Mouse (Mus musculus) kidney, embryonic 15.5 days (tissue): ENCODE data around the gene Cadm1. TPM values are rescaled to one million over a fixed set of nuclear protein-coding genes. Genes with fewer than 3 reads are reported as not detected.

ENCODE experiments used
- ATAC-seq: fragments of 200-750 bp; cut with Nextera tagmentation; replicated peaks from 2 replicates; pipeline ENCODE4 v1.8.0; 2017; ENCODE audit warnings: moderate TSS enrichment; ENCODE audit not compliant: low FRiP score
- H3K27ac ChIP-seq: fragments of 300-500 bp; sonication (generic); 2 replicates; pipeline ENCODE4 v1.5.1; 2015; ENCODE audit warnings: mild to moderate bottlenecking, inconsistent platforms
- H3K27me3 ChIP-seq: fragments of 300-500 bp; sonication (generic); 2 replicates; pipeline ENCODE4 v1.6.1; 2015; ENCODE audit warnings: inconsistent platforms
- H3K36me3 ChIP-seq: fragments of 300-500 bp; sonication (generic); 2 replicates; pipeline ENCODE4 v1.6.1; 2015; ENCODE audit warnings: inconsistent platforms
- H3K4me1 ChIP-seq: fragments of 300-500 bp; sonication (generic); 2 replicates; pipeline ENCODE4 v1.6.1; 2015; ENCODE audit warnings: inconsistent platforms
- H3K4me2 ChIP-seq: fragments of 300-500 bp; sonication (generic); 2 replicates; pipeline ENCODE4 v1.6.1; 2015; ENCODE audit warnings: moderate library complexity, mild to moderate bottlenecking, inconsistent platforms
- H3K4me3 ChIP-seq: fragments of 300-500 bp; sonication (generic); replicated peaks from 2 replicates; pipeline ENCODE4 v1.5.1; 2015; ENCODE audit warnings: mild to moderate bottlenecking, inconsistent platforms
- H3K9ac ChIP-seq: fragments of 300-500 bp; sonication (generic); 2 replicates; pipeline ENCODE4 v1.6.1; 2015; ENCODE audit warnings: mild to moderate bottlenecking, inconsistent platforms
- H3K9me3 ChIP-seq: fragments of 300-500 bp; sonication (generic); replicated peaks from 2 replicates; pipeline ENCODE4 v1.6.1; 2016; ENCODE audit warnings: inconsistent platforms
- WGBS: fragments of 180-500 bp; shearing (Covaris S2); methylation state at CpG from one replicate; pipeline ENCODE4 v1.1.7; 2015; ENCODE audit warnings: mixed read lengths; 5-methylcytosine and 5-hydroxymethylcytosine counted together
- polyA plus RNA-seq: library from polyadenylated mRNA; unstranded; fragments of >200 nt; fragmentation: Nextera tagmentation; extraction: Ambion mirVana; gene quantifications from 2 replicates; pipeline ENCODE4 v1.2.1, GENCODE M21; 2015

The Cadm1 gene
- polyA plus RNA-seq, 1 experiment from 2014 or later: 72.2 TPM

GRCm38 (mm10) chr9:47778438-47778837 is 248.5 kb downstream of the Cadm1 start:
- no peak overlapping the region for H3K9ac ChIP-seq
- H3K9me3 ChIP-seq: no peaks in the 10 kb centered on the region
- no peak overlapping the region for H3K27ac ChIP-seq
- no peaks in the 10 kb centered on the region for H3K36me3 ChIP-seq
- H3K4me2 ChIP-seq: no peak overlapping the region
- no peak for ATAC-seq
- WGBS: 69% methylated on average over 11 of the region's 11 CpGs
- H3K27me3 ChIP-seq: no peaks in the 10 kb centered on the region
- no peak overlapping the region for H3K4me3 ChIP-seq
- peaks cover 9% of the 10 kb centered on the region; the same call in 1 of the 2 replicates for H3K4me1 ChIP-seq

DNA sequence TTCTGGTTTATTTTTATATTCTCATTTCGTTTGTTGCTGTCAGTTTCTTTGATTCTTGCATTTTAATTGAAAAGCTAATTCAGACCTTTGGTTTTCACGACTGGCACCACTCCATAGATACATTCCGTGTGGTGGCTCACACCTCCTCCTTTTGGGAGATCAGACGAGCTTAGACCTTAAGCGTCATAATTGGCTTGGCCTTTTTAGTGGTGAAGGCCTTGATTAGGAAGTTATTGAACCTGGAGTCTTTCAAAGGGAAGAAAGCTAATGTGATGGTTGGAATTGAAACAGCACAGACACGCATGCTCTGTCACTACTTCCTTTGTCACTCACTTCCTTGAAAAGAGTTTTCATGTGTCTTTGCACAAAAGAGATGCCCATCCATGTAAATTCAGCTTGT is 249.3 kb downstream of the Cadm1 start:
- Histone ChIP-seq H3K9ac (no peak overlapping the region), H3K36me3 (no peaks in the 10 kb centered on the region), H3K4me2 (no peak overlapping the region), H3K27me3 (no peaks in the 10 kb centered on the region), H3K27ac (no peak overlapping the region), H3K4me3 (no peak overlapping the region), H3K9me3 (no peaks in the 10 kb centered on the region), H3K4me1 (peaks cover 9% of the 10 kb centered on the region; the same call in 1 of the 2 replicates)
- ATAC-seq: no peak
- 76% methylated on average over 6 of the region's 6 CpGs for WGBS

DNA sequence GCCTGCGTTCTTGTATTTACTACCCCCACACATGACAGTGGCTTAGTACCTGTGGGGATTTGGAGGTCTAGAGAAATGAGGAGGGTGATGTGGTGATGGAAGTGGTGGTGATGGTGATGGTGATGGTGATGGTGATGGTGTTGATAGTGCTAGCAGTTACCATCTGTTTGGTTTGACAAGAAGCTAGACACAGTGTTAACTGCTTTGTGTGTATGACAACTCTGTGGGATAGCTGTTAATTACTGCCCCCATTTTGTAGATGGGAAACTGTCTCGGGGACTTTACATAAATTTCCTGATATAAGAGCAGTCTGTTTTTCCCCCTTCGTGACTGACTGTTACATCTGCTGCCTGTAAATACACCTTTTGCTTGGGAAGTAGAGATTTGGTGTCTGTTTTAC is 256.7 kb downstream of the Cadm1 start:
- 77% methylated on average over 3 of the region's 3 CpGs for WGBS
- H3K4me3 ChIP-seq: no peak overlapping the region

DNA sequence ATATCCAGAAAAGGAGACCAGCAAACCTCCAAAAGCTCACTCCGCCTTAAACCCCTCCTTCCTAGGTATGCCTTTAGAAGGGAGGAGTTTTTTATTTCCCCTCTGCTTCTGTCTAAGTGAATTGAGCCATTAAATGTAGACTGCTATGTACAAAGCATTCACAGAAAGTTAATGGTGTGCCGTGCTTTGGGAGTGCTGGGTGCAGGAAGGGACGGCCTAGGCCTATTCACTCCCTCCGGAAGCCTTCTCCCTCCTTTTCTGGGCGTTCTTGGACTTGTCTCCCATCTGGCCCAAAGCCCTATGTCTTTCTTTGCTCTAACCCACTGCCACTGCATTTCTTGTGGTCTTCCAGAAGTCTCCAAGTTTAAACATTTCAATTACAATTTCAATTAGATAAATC is 268.5 kb downstream of the Cadm1 start:
- 82% methylated on average over 5 of the region's 5 CpGs for WGBS

More for the DNA sequence above, 256.7 kb downstream of the Cadm1 start:
- Histone ChIP-seq H3K27ac (no peak overlapping the region), H3K4me1 (no peaks in the 10 kb centered on the region), H3K9me3 (no peaks in the 10 kb centered on the region), H3K4me2 (no peak overlapping the region), H3K36me3 (no peaks in the 10 kb centered on the region), H3K9ac (no peak overlapping the region), H3K27me3 (no peaks in the 10 kb centered on the region)
- no peak for ATAC-seq

DNA sequence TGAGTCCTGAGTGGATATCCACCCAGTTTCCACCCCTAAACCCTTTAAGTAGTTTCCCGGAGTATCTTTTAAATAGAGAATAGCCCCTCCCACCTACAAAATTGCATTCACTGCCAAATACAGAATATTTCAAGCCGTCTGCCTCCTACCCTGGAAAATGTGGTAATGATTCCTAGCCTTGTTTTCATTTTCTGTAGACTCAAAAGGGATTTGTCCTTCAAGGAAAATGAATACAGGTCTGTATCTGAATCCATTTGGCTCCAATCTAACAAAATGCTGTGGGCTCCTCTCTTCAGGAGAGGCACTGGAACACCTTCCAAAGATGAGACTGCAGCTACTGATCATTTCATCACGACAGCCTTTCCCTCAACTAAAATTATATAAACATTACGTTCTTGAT is 271.3 kb downstream of the Cadm1 start:
- Histone ChIP-seq H3K36me3 (no peaks in the 10 kb centered on the region), H3K27me3 (no peaks in the 10 kb centered on the region), H3K9ac (no peak overlapping the region), H3K27ac (no peak overlapping the region), H3K9me3 (no peaks in the 10 kb centered on the region), H3K4me2 (no peak overlapping the region), H3K4me3 (no peak overlapping the region), H3K4me1 (0 out of 2 replicates have a peak, but pooled peaks cover 3% of the 10 kb centered on the region)
- 79% methylated on average over 4 of the region's 4 CpGs for WGBS
- no peak for ATAC-seq

More for the DNA sequence above, 268.5 kb downstream of the Cadm1 start:
- no peak overlapping the region for H3K4me2 ChIP-seq
- no peaks in the 10 kb centered on the region for H3K9me3 ChIP-seq
- H3K4me3 ChIP-seq: no peak overlapping the region
- H3K9ac ChIP-seq: no peak overlapping the region
- no peak overlapping the region for H3K27ac ChIP-seq
- no peak for ATAC-seq
- H3K27me3 ChIP-seq: no peaks in the 10 kb centered on the region
- H3K36me3 ChIP-seq: no peaks in the 10 kb centered on the region
- H3K4me1 ChIP-seq: no peaks in the 10 kb centered on the region

DNA sequence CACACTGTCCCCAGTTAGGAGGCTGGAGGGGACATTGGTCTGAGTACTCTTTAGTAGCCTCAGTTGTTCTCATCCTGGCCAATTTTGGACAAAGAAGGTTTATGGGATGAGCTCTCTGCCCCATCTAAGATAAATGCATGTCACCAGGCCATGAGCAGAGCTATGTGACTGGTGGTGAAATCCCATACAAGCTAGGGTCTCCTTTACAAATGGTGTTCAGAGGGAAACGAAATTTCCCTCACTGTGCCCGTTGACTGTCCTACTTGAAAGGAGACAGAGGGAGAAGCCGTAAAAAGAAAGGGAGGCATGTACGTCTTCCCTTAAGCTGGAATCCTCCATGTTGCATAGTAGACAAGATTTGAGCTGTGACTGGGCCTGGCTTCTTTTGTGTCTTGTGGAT is 272.6 kb downstream of the Cadm1 start:
- 0 out of 2 replicates have a peak, but pooled peaks cover 3% of the 10 kb centered on the region for H3K4me1 ChIP-seq
- no peak for ATAC-seq
- 86% methylated on average over 4 of the region's 4 CpGs for WGBS

DNA sequence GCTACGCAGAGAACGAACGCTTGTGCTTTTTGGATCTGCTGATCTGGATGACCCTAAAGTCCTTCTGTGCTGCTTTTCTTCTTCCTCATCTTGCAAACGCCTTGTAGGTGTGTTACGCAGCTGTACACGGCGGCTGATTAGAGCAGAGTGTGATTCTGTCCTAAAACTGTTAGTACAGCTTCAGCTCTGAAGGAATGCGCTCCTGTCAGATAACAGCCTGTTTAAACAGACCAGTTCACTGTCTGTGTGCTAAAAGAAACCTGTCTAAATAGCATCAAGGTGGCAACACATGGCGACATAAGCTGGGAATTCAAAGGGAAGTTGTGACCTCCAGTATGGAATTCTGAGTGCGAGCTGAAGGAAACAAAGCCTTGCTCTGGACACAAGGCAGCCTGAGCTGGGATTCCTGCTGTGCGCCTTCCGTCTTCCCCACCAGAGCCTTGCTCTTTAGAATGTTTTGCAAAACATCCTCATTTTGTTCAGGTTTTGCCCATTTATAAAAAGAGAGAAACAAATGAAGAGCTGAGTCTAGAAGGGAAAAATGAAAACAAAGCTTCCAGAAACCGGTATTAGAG is 273.6 kb downstream of the Cadm1 start:
- H3K27ac ChIP-seq: no peak overlapping the region
- H3K27me3 ChIP-seq: no peaks in the 10 kb centered on the region
- H3K4me3 ChIP-seq: no peak overlapping the region
- WGBS: 80% methylated on average over 13 of the region's 13 CpGs
- 0 out of 2 replicates have a peak, but pooled peaks cover 3% of the 10 kb centered on the region for H3K4me1 ChIP-seq
- no peak overlapping the region for H3K4me2 ChIP-seq
- H3K9me3 ChIP-seq: no peaks in the 10 kb centered on the region
- H3K36me3 ChIP-seq: no peaks in the 10 kb centered on the region
- no peak overlapping the region for H3K9ac ChIP-seq
- ATAC-seq: no peak

More for the DNA sequence above, 272.6 kb downstream of the Cadm1 start:
- no peak overlapping the region for H3K4me3 ChIP-seq
- H3K4me2 ChIP-seq: no peak overlapping the region
- H3K27ac ChIP-seq: no peak overlapping the region
- no peaks in the 10 kb centered on the region for H3K9me3 ChIP-seq
- no peaks in the 10 kb centered on the region for H3K36me3 ChIP-seq
- no peaks in the 10 kb centered on the region for H3K27me3 ChIP-seq
- no peak overlapping the region for H3K9ac ChIP-seq

- Histone ChIP-seq H3K27ac (no peak overlapping the region), H3K9me3 (no peaks in the 10 kb centered on the region), H3K4me1 (0 out of 2 replicates have a peak, but pooled peaks cover 3% of the 10 kb centered on the region), H3K36me3 (no peaks in the 10 kb centered on the region), H3K9ac (no peak overlapping the region), H3K27me3 (no peaks in the 10 kb centered on the region), H3K4me2 (no peak overlapping the region), H3K4me3 (no peak overlapping the region)
- WGBS: 66% methylated on average over 7 of the region's 7 CpGs
- ATAC-seq: no peak
These were observed 275.7 kb downstream of the Cadm1 start for GRCm38 (mm10) chr9:47805658-47806057.

DNA sequence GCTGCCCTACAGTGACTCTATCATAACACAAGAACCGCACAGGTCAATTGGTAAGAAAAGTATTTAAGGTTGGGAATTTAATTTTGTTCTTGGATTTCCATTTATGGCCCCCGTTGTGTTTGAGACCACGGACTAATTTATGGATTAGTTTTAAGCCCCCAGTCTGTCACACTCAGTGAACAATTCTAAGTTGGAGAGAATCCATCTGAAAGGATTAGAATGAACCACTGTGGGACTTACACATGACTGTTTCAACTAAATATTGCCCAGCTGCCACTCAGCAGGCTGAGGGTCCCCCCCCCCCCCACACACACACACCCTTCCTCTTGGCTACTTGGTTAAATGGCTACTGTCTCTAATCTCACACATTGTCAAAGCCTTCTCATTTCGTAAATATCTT is 295.7 kb downstream of the Cadm1 start:
- Histone ChIP-seq H3K4me2 (no peak overlapping the region), H3K36me3 (no peaks in the 10 kb centered on the region), H3K27me3 (no peaks in the 10 kb centered on the region), H3K4me3 (no peak overlapping the region), H3K4me1 (peaks cover 9% of the 10 kb centered on the region), H3K9me3 (no peaks in the 10 kb centered on the region), H3K27ac (no peak overlapping the region), H3K9ac (no peak overlapping the region)
- ATAC-seq: no peak
- 67% methylated on average over 4 of the region's 4 CpGs for WGBS

GRCm38 (mm10) chr9:47828762-47829161 is 298.8 kb downstream of the Cadm1 start:
- H3K4me3 ChIP-seq: peak overlapping the region; percentile 25
- H3K27me3 ChIP-seq: no peaks in the 10 kb centered on the region
- no peak overlapping the region for H3K27ac ChIP-seq
- peak overlapping the region; percentile 55 for H3K4me2 ChIP-seq
- no peak overlapping the region for H3K9ac ChIP-seq
- ATAC-seq: no peak
- no peaks in the 10 kb centered on the region for H3K9me3 ChIP-seq
- no peaks in the 10 kb centered on the region for H3K36me3 ChIP-seq
- peaks cover 24% of the 10 kb centered on the region for H3K4me1 ChIP-seq
- 15% methylated on average over 13 of the region's 13 CpGs for WGBS

- H3K4me2 ChIP-seq: peak overlapping the region; percentile 55
- no peaks in the 10 kb centered on the region for H3K36me3 ChIP-seq
- H3K9ac ChIP-seq: no peak overlapping the region
- WGBS: 49% methylated on average over 10 of the region's 10 CpGs
- no peak for ATAC-seq
- H3K27me3 ChIP-seq: no peaks in the 10 kb centered on the region
- H3K4me1 ChIP-seq: peaks cover 24% of the 10 kb centered on the region
- no peak overlapping the region for H3K27ac ChIP-seq
- no peaks in the 10 kb centered on the region for H3K9me3 ChIP-seq
- H3K4me3 ChIP-seq: peak overlapping the region; percentile 25
These were observed 299.2 kb downstream of the Cadm1 start for GRCm38 (mm10) chr9:47829204-47829603.

- Histone ChIP-seq H3K36me3 (no peaks in the 10 kb centered on the region), H3K27ac (no peak overlapping the region), H3K4me1 (peaks cover 24% of the 10 kb centered on the region), H3K9ac (no peak overlapping the region), H3K9me3 (no peaks in the 10 kb centered on the region), H3K27me3 (no peaks in the 10 kb centered on the region), H3K4me3 (no peak overlapping the region), H3K4me2 (no peak overlapping the region)
- WGBS: 73% methylated on average over 4 of the region's 4 CpGs
- no peak for ATAC-seq
These were observed 299.9 kb downstream of the Cadm1 start for GRCm38 (mm10) chr9:47829846-47830245.

- H3K36me3 ChIP-seq: no peaks in the 10 kb centered on the region
- no peak overlapping the region for H3K27ac ChIP-seq
- H3K9ac ChIP-seq: no peak overlapping the region
- no peak overlapping the region for H3K4me3 ChIP-seq
- H3K9me3 ChIP-seq: no peaks in the 10 kb centered on the region
- no peak overlapping the region for H3K4me2 ChIP-seq
- 76% methylated on average over 4 of the region's 4 CpGs for WGBS
- H3K4me1 ChIP-seq: peaks cover 24% of the 10 kb centered on the region
- no peaks in the 10 kb centered on the region for H3K27me3 ChIP-seq
- no peak for ATAC-seq
These were observed 301.4 kb downstream of the Cadm1 start for GRCm38 (mm10) chr9:47831412-47831811.
